Mouse (Mus musculus) brown adipose tissue, adult 24 weeks (tissue): ENCODE measurements at regions not wholly inside any gene's neighbourhood (a gene's known extent, or its start where the extent isn't known, plus 50 kb on each side); places are given as distances from the start of the nearest gene placed in this dataset.

Source experiments
- H3K27ac ChIP-seq: fragments of 200-500 bp; replicated peaks from 2 replicates; pipeline ENCODE4 v1.5.1; 2012; ENCODE audit warnings: low read depth, mild to moderate bottlenecking, low read length
- H3K4me1 ChIP-seq: fragments of 200-500 bp; 2 replicates; pipeline ENCODE4 v1.6.1; 2012; ENCODE audit warnings: low read length, mixed read lengths; ENCODE audit not compliant: control insufficient read depth, insufficient read depth, insufficient read length
- H3K4me3 ChIP-seq: fragments of 200-500 bp; 2 replicates; pipeline ENCODE4 v1.5.1; 2012; ENCODE audit warnings: low read depth, mild to moderate bottlenecking, low read length, moderate library complexity; ENCODE audit not compliant: insufficient read depth

DNA sequence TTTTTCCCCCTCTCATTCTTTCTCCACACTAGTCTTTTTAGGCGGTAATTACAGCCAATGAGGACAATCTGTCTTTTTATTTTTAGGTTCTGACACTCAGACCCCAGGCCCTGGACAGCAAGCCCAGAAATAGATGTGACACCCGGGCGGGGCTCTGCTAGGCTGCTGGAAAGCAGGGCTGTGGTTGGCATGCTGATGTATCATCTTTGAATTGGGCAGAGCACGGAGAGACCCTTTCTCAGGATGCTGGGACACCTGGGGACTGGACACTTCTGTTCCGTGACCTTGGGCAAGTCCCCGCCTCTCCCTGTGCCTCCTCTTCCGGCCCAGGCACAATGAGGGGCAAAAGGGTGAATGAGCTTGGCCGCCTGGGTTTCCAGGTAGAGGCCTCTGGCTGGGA is 96.8 kb upstream of the Unc5b start:
- Histone ChIP-seq H3K4me1 (no peaks in the 10 kb centered on the region), H3K4me3 (no peak overlapping the region), H3K27ac (no peak overlapping the region)

DNA sequence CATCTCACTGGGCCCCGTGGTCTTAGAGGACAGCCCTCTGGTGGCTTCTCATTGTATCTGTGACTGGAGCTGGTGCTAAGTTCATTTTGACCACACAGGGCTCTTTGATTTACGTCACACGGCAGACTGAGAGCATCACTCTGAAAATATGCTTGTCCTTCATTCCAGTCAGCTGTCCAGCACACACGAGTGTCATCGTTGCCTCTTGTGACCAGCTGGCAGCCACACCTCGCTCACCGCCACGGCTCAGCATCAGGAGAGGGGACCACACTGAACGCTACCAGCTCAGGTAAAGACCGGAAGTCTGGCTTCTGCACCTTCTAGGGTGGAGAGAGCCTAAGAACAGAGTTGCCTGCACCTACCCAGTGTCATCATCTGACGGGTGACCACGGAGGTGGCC is 95.3 kb upstream of the Unc5b start:
- Histone ChIP-seq H3K27ac (no peak overlapping the region), H3K4me3 (no peak overlapping the region), H3K4me1 (no peaks in the 10 kb centered on the region)

DNA sequence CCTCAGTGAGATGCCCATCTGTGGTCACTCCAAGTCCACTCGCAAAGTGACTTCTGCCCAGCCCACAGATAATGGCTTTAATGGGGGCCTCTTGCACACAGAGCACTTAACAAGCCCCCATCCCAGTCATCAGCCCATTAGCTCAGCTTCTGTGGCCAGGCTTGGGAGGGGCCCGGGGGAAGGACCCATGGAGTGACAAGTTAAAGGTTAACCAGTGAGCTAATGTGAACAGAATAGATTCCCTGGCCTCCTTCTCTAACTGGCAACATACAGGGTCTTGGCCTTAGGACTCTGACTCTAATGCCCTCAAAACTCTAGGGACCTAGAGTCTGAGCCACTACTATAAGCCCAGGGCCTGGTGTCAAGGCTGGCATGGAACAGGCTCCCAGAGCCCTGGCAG is 94.3 kb upstream of the Unc5b start:
- no peak overlapping the region for H3K27ac ChIP-seq
- no peaks in the 10 kb centered on the region for H3K4me1 ChIP-seq

DNA sequence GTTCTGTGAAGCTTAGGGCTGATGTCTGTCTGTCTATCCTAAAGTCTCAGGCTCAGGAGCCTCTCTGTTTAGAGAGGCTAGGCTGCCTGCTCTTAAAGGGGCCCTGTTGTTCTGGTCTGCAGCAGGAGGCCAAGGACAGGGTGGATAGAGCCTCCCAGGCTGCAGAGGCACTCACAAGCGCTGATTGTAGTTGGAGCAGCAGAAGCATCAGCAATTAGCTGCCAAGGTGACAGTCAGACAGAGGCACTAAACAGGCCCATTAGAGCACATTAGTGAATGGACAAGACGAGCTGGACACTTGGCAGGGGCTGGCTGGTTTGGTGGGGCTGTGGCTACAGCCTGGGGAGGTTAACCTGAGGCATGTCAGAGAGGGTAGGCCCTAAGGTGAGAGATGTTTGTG is 93.8 kb upstream of the Unc5b start:
- H3K4me1 ChIP-seq = no peaks in the 10 kb centered on the region
- H3K4me3 ChIP-seq = no peak overlapping the region
- no peak overlapping the region for H3K27ac ChIP-seq

More for the DNA sequence above, 94.3 kb upstream of the Unc5b start:
- no peak overlapping the region for H3K4me3 ChIP-seq

DNA sequence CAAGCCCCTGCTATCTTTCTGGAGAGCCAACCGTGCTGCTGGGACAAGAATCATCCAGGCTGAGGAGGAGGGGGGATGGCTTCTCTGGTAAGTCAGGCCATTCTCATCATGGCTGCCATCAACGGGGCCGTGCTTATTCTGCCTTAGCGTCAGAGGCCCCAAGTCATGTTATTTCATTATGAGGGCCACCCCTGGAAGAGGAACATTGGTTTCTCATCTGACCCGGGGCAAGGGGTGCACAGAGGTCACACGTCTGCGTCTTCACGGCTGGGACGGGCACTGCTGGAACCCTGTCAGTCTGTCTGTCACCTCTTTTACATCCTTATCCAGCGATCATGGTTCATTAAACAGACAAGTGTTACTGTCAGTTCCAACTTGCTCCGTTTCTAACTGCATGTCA is 92.4 kb upstream of the Unc5b start:
- Histone ChIP-seq H3K4me1 (no peaks in the 10 kb centered on the region), H3K4me3 (no peak overlapping the region)

DNA sequence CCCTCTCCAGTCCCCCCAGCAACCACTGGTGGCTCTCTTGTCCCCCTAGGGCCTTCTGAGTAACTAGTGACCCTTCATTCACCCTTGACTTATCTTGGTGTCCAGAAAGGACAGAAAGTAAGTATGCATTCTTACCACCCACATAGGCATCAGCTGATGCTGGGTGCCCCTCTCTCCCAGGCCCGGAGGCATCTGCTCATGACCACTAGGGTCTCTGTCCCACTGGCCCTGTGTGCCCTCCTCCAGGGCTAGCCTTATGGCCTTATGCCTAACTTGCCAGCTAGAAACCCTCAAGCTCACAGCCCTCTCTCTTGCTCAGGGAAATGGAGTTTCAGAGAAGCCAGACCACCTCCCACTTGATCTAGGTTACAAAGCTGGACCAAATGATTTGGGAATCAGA is 89.2 kb upstream of the Unc5b start:
- no peak overlapping the region for H3K4me3 ChIP-seq
- H3K4me1 ChIP-seq = no peaks in the 10 kb centered on the region
- H3K27ac ChIP-seq = no peak overlapping the region

More for the DNA sequence above, 92.4 kb upstream of the Unc5b start:
- H3K27ac ChIP-seq = no peak overlapping the region

DNA sequence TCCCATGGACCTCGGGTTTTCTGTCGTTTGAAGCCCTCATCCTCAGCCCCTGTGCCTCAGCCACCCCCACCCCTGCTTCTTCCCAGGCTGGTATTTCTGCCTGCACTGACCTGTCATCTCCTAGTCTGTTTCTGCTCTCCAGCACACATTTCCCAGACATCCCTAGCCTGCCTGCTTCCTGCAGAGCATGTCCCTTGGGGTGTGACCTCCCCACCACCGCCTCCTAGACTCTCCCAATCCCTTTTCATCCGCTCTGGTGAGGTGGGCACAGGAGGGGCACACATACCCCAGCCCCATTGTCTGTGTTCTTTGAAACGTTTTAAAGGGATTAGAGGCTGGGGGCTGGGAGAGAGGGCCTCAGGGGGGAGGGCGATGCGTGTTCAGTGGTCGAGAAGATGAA is 86.6 kb upstream of the Unc5b start:
- no peak overlapping the region for H3K27ac ChIP-seq
- no peaks in the 10 kb centered on the region for H3K4me1 ChIP-seq
- H3K4me3 ChIP-seq = no peak overlapping the region

DNA sequence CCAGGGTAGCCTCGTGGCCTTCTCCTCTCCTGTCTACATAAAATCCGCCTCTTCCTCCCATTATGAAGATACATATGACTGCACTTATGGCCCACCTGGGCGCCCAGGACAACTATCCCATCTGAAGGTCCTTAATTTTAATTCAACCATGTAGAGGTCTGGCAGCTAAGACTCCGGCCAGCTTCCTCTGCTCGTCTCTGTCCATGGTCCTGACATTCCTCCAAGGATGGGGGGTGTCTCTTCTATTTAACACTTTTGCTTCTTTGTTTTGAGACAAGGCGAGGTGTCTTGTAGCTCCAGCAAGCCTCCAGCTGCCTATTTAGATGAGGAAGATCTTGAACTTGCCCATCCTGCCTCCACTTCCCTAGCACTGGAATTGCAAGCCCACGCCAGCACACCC is 83.0 kb upstream of the Unc5b start:
- H3K4me3 ChIP-seq = no peak overlapping the region
- no peaks in the 10 kb centered on the region for H3K4me1 ChIP-seq
- no peak overlapping the region for H3K27ac ChIP-seq

DNA sequence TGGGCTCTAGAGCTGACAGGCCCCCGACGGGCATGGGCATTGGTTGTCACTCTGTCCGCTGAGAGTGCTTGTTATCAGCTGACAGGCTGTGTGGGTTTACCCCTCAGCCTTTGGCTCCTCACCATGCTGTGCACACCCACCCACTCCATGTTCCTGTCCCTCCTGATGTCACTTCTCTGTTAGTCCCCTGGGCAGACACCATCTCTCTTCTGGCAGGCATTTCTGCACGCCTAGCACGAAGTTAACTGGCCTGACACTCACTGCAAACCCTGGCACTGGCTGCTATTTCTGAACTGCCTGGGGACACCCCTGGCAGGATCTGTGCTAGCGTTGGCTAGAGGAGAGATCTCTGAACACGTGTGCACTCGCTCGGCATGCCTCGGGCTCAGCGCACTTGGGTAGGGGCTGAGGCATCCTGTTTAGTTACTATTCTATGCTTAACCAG is 82.1 kb upstream of the Unc5b start:
- Histone ChIP-seq H3K4me3 (no peak overlapping the region), H3K27ac (no peak overlapping the region), H3K4me1 (no peaks in the 10 kb centered on the region)

DNA sequence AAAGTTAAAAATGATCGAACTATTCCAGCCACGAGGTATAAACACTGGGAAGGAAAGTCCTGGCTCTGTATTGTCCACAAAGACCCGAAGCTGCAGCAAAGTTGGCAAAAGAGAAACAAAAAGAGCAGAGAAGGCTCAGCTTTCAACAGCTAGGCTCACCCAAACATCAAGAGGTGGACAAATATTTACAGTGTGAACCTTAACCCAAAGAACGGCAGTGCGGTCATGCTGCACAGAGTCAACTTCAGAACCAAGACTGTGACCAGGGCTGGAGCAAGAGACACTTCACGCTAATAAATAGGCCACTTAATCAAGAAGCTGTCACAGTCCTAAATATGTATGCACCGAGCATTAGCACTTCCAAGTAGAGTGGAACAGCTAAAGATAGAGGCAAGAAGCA is 73.0 kb upstream of the Unc5b start:
- no peak overlapping the region for H3K4me3 ChIP-seq
- no peaks in the 10 kb centered on the region for H3K4me1 ChIP-seq
- H3K27ac ChIP-seq = no peak overlapping the region

DNA sequence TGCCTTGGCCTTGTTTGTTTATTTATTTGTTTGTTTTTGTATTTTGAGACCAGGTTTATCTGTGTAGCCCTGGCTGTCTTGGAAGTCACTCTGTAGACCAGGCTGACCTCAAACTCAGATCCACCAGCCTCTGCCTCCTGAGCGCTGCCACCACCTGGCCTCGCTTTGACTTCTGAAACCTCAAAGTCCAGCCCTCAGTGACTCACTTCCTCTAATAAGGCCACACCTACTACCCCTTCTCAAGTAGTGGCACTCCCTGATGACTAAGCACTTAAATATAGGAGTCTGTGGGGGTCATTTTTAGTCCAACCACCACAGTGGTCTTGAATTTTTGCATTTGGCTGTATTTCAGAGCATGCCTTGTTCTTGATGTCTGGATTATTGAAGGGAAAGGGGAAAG is 69.6 kb upstream of the Unc5b start:
- Histone ChIP-seq H3K4me1 (no peaks in the 10 kb centered on the region), H3K27ac (no peak overlapping the region), H3K4me3 (no peak overlapping the region)

DNA sequence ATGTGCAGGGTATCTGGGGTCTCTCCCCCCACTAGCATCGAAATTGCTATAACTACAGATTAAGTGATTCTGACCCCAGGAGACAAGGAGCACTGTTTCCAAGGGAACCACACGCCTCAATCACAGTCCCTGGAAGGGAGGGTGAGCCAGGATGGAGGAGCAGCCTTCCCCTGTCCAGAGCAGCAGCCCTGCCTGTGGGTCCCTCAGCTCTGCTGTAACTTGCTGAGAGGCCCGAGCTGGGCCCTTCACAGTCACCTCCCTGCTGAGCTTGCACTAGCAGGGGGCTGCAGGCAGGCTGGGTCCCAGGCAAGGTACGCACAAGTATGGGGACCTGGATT is 62.4 kb upstream of the Unc5b start:
- H3K4me1 ChIP-seq = no peaks in the 10 kb centered on the region
- no peak overlapping the region for H3K4me3 ChIP-seq
- no peak overlapping the region for H3K27ac ChIP-seq

DNA sequence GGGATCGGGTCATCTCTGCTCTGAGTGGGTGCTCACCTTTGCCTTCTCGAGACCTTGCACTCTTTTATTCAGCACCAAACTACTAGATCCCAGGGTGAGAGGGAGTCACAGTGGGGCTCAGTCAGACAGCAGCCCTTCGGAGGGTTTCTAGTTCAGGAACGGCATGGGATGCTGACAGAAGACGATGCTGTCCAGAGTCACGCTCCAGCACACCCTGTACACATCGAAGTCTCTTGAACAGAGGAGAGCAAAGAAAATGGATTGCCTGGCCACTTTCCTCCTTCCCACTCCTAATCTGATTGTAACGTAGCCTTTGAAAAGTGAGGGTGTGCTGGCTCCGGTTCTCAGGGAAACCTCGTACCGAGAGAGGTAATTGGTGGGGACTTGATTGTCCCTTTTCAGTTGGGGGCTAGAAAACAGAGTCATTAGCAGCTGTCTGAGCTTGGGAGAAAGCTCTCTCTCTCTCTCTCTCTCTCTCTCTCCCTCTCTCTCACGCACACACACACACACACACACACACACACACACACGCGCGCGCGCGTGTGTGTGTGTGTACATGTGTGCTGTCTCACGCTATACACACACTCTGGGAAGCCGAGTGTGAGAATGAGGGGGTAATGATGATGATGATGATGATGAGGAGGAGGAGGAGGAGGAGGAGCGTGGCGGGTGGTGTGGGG is 61.9 kb upstream of the Unc5b start:
- Histone ChIP-seq H3K4me1 (no peaks in the 10 kb centered on the region), H3K27ac (no peak overlapping the region), H3K4me3 (no peak overlapping the region)

DNA sequence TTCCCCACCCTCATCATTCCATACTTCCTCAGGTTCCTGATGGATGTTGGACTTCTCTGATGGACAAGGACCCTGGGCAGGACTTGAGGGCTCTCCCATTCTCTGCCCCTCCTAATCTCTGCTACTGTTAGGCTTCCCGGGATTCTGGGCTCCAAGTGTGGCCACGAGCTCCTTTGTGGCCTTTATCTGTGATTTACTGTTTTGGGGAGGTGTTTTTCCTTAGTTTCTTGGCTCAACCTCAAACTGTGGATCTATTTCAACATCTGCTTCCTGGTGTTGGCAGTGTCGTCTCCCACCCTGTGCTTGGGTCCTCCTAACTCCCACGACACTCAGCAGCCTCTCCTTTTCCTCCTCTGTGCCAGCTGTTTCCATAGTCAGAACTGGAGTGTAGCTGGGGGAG is 61.3 kb upstream of the Unc5b start:
- no peaks in the 10 kb centered on the region for H3K4me1 ChIP-seq
- H3K27ac ChIP-seq = no peak overlapping the region
- H3K4me3 ChIP-seq = no peak overlapping the region

DNA sequence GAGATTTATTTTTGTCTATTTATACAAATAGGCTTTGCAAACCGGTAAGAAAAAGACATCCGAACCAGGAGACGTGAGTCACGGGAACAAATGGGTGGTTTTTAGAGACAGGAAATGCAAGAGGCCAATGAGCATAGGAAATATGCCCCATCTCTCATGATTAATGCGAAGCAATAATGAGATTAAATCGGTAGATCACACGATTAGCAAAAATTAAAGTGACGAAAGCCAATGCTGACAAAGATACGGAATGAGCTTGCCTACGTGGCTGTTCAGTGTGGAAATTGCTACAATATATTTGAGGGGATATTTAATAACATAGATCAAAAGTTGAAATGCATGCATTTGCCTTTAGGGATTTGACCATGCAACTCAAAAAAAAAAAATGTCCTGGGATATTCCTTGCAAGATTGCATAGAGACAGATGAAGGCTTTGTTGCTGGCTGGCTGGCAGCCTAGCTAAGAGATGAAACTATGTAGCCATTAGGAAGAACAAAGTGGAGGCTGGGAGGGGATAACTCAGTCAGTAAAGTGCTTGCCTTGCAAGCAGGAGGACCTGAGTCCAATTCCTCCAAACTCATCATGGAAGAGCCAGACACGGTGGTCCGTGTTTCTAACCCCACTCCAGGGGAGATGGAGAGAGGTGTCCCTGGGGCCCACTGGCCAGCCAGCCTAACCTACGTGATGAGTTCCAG is 60.2 kb upstream of the Unc5b start:
- H3K4me1 ChIP-seq = no peaks in the 10 kb centered on the region
- H3K4me3 ChIP-seq = no peak overlapping the region
- no peak overlapping the region for H3K27ac ChIP-seq

DNA sequence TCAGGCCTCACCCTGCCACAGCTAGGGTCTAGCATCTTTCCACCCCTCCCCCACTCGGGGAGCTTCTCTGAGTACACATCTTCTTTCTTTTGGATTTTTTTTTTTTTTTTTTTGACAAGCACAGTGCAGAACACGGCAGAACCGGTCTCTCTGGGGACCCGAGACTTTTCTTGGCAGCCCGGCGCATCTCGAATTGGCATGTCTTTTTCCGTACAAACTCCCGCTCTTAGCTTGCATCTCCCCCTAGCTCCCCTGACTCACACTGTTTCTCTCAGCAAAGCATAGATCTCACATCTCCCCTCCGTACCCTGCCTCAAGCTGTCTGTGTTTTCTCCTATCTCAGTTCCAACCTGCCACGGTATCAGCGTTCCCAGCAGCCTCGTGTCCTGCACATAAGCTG is 58.4 kb upstream of the Unc5b start:
- H3K4me3 ChIP-seq = no peak overlapping the region
- H3K27ac ChIP-seq = no peak overlapping the region
- H3K4me1 ChIP-seq = no peaks in the 10 kb centered on the region
